Mouse (Mus musculus) brain, embryonic 14.5 days (tissue): ENCODE data around the gene Qser1.

ENCODE experiments used
- CTCF ChIP-seq: fragments of 200-500 bp; IDR thresholded peaks from 2 replicates; pipeline ENCODE4 v1.5.1; 2012; ENCODE audit warnings: inconsistent platforms, mild to moderate bottlenecking, moderate library complexity, borderline replicate concordance; ENCODE audit not compliant: insufficient read depth, insufficient read length; ENCODE audit errors: extremely low read depth
- POLR2A ChIP-seq: fragments of 200-500 bp; IDR thresholded peaks from 2 replicates; pipeline ENCODE4 v1.6.1; 2012; ENCODE audit warnings: mild to moderate bottlenecking, inconsistent platforms, borderline replicate concordance; ENCODE audit not compliant: poor library complexity, insufficient read depth, insufficient read length, severe bottlenecking; ENCODE audit errors: extremely low read depth

GRCm38 (mm10) chr2:104748652-104749183, 67.8 kb downstream of the Qser1 start:
- TF ChIP-seq CTCF (no peak), POLR2A (no peak)
